Mouse (Mus musculus): ENCODE measurements around the gene Kcnh8.

DNA sequence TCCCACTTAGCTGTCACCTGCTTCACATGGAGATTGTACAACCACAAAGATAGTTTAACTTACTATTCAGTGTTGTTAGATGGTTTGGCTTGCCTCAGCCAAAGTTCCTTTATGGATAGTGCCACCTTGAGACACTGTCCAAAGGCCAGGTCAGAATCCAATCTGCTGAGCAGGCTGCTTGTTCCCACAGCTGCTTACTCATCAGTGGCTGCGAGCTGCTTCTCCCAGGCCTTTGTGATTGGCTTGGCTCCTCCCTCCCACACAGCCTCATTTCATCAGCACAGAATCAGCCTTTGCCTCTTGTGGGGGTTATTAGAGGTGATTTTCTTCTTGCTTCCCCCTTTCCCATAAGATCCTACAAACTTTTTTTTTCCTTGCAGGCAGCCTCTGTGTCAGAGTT, 109.8 kb downstream of the Kcnh8 start:
- no peak for TF ChIP-seq MYOG (IDR thresholded peaks at IDR 0.05; ENCODE audit: control insufficient read depth in 1 of 3, insufficient read depth in 1 of 3, insufficient read length in 2 of 3, low read depth in 2 of 3)
- TF ChIP-seq POLR2A (IDR thresholded peaks at IDR 0.05; ENCODE audit: insufficient read length, low read depth): no peak

Measured in myocyte (in vitro differentiated cells).